Mouse (Mus musculus): Measurements from ENCODE around the gene Rnf32. TPM values are rescaled to one million over a fixed set of nuclear protein-coding genes. Genes with fewer than 3 reads are reported as not detected.
A peak's percentile ranks its signal among the peaks of the same experiment; 100 is the strongest.

Rnf32 gene
- polyA plus RNA-seq, 1 experiment from 2014 or later = 8.4 TPM

DNA sequence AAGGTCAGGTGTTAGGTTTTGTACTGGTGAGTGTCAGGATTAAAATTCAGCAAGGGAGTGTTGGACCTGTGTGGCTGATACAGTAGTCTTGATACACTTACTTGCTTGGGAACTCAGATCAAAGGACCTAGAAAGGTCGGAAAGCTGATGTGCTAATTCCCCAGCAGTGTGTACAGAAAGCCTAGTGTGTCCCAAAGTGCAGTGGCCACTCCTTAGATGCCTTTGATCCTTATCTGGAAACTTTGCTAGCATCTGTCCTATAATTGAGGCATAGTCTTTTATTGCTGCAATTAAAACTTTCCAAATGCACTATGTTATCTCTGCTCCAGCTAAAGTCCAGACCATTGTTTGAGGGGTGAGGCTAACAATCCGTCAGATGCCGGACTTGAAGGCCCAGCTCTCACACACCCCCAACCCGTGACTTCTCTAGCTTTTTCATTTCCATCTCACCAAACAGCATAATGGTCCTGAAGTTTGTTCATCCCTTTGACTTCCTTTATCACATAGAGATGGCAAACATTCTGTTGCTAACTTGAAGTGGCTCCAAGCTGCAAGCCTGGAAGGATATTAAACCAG lies 16.3 kb downstream of the Rnf32 start:
- Histone ChIP-seq H3K9me3 (replicated peaks) (no peaks in the 10 kb centered on the region), H3K36me3 (no peaks in the 10 kb centered on the region), H3K27ac (replicated peaks) (no peak overlapping the region), H3K27me3 (ENCODE audit: low read depth, poor library complexity, severe bottlenecking) (no peaks in the 10 kb centered on the region), H3K4me3 (no peak overlapping the region), H3K4me1 (peaks cover 13% of the 10 kb centered on the region; the same call in 1 of the 2 replicates)
- DNase-seq (ENCODE audit: low spot score) = no peak
- WGBS = 72% methylated on average over 4 of the region's 4 CpGs

GRCm38 (mm10) chr5:29217997-29218396 lies 22.2 kb downstream of the Rnf32 start:
- DNase-seq (ENCODE audit: low spot score) = no peak
- 0 out of 2 replicates have a peak, but pooled peaks cover 2% of the 10 kb centered on the region for H3K4me1 ChIP-seq
- H3K36me3 ChIP-seq = no peaks in the 10 kb centered on the region
- H3K4me3 ChIP-seq = no peak overlapping the region
- H3K9me3 ChIP-seq (replicated peaks) = no peaks in the 10 kb centered on the region
- WGBS = 94% methylated on average over 3 of the region's 3 CpGs
- H3K27ac ChIP-seq (replicated peaks) = no peak overlapping the region
- no peaks in the 10 kb centered on the region for H3K27me3 ChIP-seq (ENCODE audit: low read depth, poor library complexity, severe bottlenecking)

DNA sequence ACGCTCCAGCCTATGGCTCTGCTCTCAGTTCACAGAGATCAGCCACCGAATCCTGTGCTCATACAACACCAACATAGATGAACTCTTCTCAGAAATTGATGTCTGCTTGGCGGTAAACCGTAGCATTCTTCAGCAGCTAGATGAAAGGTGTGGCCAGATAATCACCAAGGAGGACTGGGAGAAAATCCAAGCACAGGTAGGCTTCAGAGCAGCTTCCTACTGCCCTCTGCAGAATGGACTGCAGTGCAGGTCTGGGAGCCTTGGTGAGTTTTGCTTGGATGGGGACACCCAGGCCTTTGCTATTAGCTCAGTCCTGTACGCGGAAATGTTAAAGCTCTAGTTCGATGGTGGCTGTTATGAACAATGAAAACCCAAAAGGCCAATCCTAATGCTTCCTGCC lies 28.3 kb downstream of the Rnf32 start:
- H3K36me3 ChIP-seq = peaks cover 4% of the 10 kb centered on the region; the same call in 1 of the 2 replicates
- 93% methylated on average over 7 of the region's 7 CpGs for WGBS
- no peak overlapping the region for H3K27ac ChIP-seq (replicated peaks)
- H3K4me1 ChIP-seq = 0 out of 2 replicates have a peak, but pooled peaks cover 3% of the 10 kb centered on the region
- DNase-seq (ENCODE audit: low spot score) = no peak
- no peaks in the 10 kb centered on the region for H3K9me3 ChIP-seq (replicated peaks)
- H3K27me3 ChIP-seq (ENCODE audit: low read depth, poor library complexity, severe bottlenecking) = no peaks in the 10 kb centered on the region
- H3K4me3 ChIP-seq = no peak overlapping the region

- WGBS = 89% methylated on average over 2 of the region's 2 CpGs
- DNase-seq (ENCODE audit: low spot score) = no peak
- H3K27ac ChIP-seq (replicated peaks) = no peak overlapping the region
- H3K4me3 ChIP-seq = no peak overlapping the region
- H3K9me3 ChIP-seq (replicated peaks) = no peaks in the 10 kb centered on the region
- H3K4me1 ChIP-seq = no peaks in the 10 kb centered on the region
- H3K27me3 ChIP-seq (ENCODE audit: low read depth, poor library complexity, severe bottlenecking) = no peaks in the 10 kb centered on the region
- peaks cover 3% of the 10 kb centered on the region; the same call in 1 of the 2 replicates for H3K36me3 ChIP-seq
Observed at GRCm38 (mm10) chr5:29230481-29230880, 34.7 kb downstream of the Rnf32 start.

GRCm38 (mm10) chr5:29238379-29238778 lies 42.6 kb downstream of the Rnf32 start:
- Histone ChIP-seq H3K27me3 (ENCODE audit: low read depth, poor library complexity, severe bottlenecking) (no peaks in the 10 kb centered on the region), H3K9me3 (replicated peaks) (no peaks in the 10 kb centered on the region; the same call in 1 of the 2 replicates), H3K4me3 (no peak overlapping the region), H3K36me3 (no peaks in the 10 kb centered on the region), H3K27ac (replicated peaks) (no peak overlapping the region), H3K4me1 (no peaks in the 10 kb centered on the region)
- no peak for DNase-seq (ENCODE audit: low spot score)

- DNase-seq (ENCODE audit: low spot score) = no peak
- Histone ChIP-seq H3K4me3 (no peak overlapping the region), H3K27ac (replicated peaks) (no peak overlapping the region), H3K27me3 (ENCODE audit: low read depth, poor library complexity, severe bottlenecking) (no peaks in the 10 kb centered on the region), H3K9me3 (replicated peaks) (no peaks in the 10 kb centered on the region; the same call in 1 of the 2 replicates), H3K36me3 (no peaks in the 10 kb centered on the region), H3K4me1 (no peaks in the 10 kb centered on the region)
- WGBS = no CpG with 5 or more reads among the region's 1 CpGs
Observed at GRCm38 (mm10) chr5:29244769-29245168, 49.0 kb downstream of the Rnf32 start.

- H3K36me3 ChIP-seq = no peaks in the 10 kb centered on the region
- no peaks in the 10 kb centered on the region for H3K27me3 ChIP-seq (ENCODE audit: low read depth, poor library complexity, severe bottlenecking)
- peak; percentile 28 for DNase-seq (ENCODE audit: low spot score)
- H3K27ac ChIP-seq (replicated peaks) = peak overlapping the region; percentile 43
- no peaks in the 10 kb centered on the region for H3K9me3 ChIP-seq (replicated peaks)
- no peak overlapping the region for H3K4me3 ChIP-seq
- H3K4me1 ChIP-seq = peaks cover 53% of the 10 kb centered on the region
- WGBS = 26% methylated on average over 8 of the region's 8 CpGs
Observed at GRCm38 (mm10) chr5:29250795-29251495, 55.2 kb downstream of the Rnf32 start.

GRCm38 (mm10) chr5:29251496-29251873 lies 55.7 kb downstream of the Rnf32 start:
- H3K27me3 ChIP-seq (ENCODE audit: low read depth, poor library complexity, severe bottlenecking) = no peaks in the 10 kb centered on the region
- H3K9me3 ChIP-seq (replicated peaks) = no peaks in the 10 kb centered on the region
- DNase-seq (ENCODE audit: low spot score) = no peak
- peaks cover 53% of the 10 kb centered on the region for H3K4me1 ChIP-seq
- H3K27ac ChIP-seq (replicated peaks) = peak overlapping the region; percentile 72
- WGBS = 56% methylated on average over 1 of the region's 1 CpGs
- no peaks in the 10 kb centered on the region for H3K36me3 ChIP-seq
- no peak overlapping the region for H3K4me3 ChIP-seq

DNA sequence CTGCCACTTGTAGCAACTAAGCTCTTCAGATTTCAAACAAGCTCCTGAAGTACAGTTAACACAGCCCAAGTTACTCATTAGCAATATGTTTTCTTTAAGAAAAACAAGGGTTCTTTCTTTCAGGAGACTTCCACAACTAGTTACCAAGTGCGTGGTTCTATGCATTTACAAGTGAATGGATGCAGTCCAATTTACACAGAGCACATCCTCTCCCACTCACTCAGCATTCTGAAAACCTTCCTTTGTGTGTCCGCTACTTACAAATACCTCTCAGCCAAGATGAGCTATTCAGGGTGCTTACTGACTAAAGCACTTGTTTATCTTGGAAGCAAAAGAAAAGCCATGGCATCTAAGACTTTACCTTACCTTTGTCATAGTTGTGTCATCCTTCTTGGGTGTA lies 58.1 kb downstream of the Rnf32 start:
- Histone ChIP-seq H3K4me1 (peaks cover 53% of the 10 kb centered on the region), H3K27me3 (ENCODE audit: low read depth, poor library complexity, severe bottlenecking) (no peaks in the 10 kb centered on the region), H3K4me3 (no peak overlapping the region), H3K9me3 (replicated peaks) (no peaks in the 10 kb centered on the region), H3K36me3 (no peaks in the 10 kb centered on the region), H3K27ac (replicated peaks) (peak overlapping the region; percentile 46)
- no peak for DNase-seq (ENCODE audit: low spot score)
- 31% methylated on average over 2 of the region's 2 CpGs for WGBS

DNA sequence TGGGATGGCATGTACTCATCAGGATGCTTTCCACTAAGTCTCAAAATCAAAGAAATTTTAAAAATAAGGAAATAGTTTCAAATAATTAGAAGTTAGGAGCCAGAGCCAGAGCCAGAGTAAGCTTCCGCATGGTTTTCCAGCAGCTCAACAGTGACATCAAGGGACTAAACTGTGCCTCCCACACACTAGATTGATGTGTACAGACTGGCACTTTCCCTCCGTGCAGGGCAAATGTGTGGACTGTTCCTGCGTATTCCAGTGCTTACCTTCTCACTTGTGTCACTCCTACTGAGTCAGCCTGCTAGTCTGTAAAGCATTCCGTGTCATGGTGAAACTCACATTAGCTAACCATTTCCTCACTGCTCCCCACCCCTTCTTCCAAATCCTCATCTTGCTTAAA lies 75.1 kb downstream of the Rnf32 start:
- WGBS = 63% methylated on average over 4 of the region's 4 CpGs
- Histone ChIP-seq H3K36me3 (no peaks in the 10 kb centered on the region), H3K9me3 (replicated peaks) (no peaks in the 10 kb centered on the region), H3K4me1 (0 out of 2 replicates have a peak, but pooled peaks cover 7% of the 10 kb centered on the region), H3K27me3 (ENCODE audit: low read depth, poor library complexity, severe bottlenecking) (no peaks in the 10 kb centered on the region), H3K27ac (replicated peaks) (no peak overlapping the region), H3K4me3 (no peak overlapping the region)
- no peak for DNase-seq (ENCODE audit: low spot score)

DNA sequence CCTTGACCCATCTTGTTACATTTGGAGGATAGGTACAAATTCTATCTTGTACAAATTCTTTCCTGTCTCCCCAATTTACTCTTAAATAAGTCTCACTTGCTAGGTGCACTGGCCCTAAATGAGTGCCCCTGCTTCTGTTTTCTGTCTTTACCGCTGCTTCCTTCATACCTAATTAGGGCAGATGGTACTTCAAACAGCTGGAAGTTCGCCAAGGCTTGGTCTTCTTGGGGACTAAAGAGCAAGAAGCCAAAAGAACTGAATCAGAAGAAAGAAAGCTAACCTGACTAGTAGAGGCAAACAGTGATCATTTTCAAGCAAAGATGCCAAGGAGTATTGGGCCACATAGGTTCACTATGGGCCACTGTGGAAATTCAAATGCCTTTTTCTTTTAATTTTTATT lies 77.6 kb downstream of the Rnf32 start:
- no peak for DNase-seq (ENCODE audit: low spot score)
- Histone ChIP-seq H3K9me3 (replicated peaks) (no peaks in the 10 kb centered on the region), H3K27ac (replicated peaks) (no peak overlapping the region), H3K4me3 (no peak overlapping the region), H3K27me3 (ENCODE audit: low read depth, poor library complexity, severe bottlenecking) (no peaks in the 10 kb centered on the region), H3K36me3 (no peaks in the 10 kb centered on the region), H3K4me1 (0 out of 2 replicates have a peak, but pooled peaks cover 7% of the 10 kb centered on the region)
- 84% methylated on average over 2 of the region's 2 CpGs for WGBS

DNA sequence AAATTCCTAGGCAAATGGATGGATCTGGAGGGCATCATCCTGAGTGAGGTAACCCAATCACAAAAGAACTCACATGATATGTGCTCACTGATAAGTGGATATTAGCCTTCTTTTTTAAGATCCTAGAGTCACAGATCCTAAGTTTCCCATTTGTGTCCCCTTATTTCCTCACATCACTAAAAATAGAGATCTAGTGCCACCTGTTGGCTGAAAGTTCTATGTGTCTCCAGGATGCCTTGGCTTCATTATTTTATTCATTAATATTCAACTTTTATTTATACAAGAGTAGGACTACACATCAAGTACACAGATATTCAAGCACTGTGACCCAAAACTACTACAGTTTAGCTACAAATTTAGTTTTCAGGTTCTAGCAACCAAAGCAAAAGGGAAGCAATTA lies 79.0 kb downstream of the Rnf32 start:
- Histone ChIP-seq H3K4me3 (no peak overlapping the region), H3K9me3 (replicated peaks) (no peaks in the 10 kb centered on the region), H3K36me3 (no peaks in the 10 kb centered on the region), H3K27me3 (ENCODE audit: low read depth, poor library complexity, severe bottlenecking) (no peaks in the 10 kb centered on the region), H3K27ac (replicated peaks) (no peak overlapping the region), H3K4me1 (0 out of 2 replicates have a peak, but pooled peaks cover 7% of the 10 kb centered on the region)
- DNase-seq (ENCODE audit: low spot score) = no peak

All from midbrain, embryonic 10.5 days (tissue).